11 mouse cellular contexts compared by ENCODE assay signal in the genomic region with DNA sequence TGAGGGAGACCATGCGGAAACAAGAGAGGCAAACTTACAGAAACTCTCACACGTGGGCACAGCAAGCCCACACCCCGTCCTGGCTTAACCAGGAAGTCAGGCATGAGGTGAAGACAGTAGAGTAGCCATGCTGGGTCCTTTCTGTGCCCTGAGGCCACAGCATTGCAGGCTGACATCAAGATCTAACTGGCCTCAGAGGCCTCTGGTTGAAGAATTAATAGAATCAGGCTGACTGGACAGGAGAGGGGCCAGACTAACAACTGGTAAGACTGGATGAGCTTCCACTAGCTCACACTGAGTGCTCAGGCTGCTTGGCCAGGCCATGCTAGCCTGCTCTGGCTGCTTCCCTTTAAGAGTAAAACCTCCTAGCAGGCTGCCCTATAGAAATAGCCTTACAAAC. TPM values are rescaled to one million over a fixed set of nuclear protein-coding genes. Genes with fewer than 3 reads are reported as not detected.
A peak's percentile ranks its signal among the peaks of the same experiment; 100 is the strongest.
DNase-seq lines count a peak whose midpoint lies in the region; ATAC-seq lines count a peak whose summit lies in the region.
"Had no signal": no experiment of that assay in that cellular context is flagged by ENCODE, and none has a peak within 500 bp of the region (broad histone marks: within the 10 kb centered on the region; RNA-seq: fewer than 3 reads in every experiment).

No protein-coding gene starts in this region.

- peak overlapping the region; percentile 76 for H3K27ac ChIP-seq in hindbrain, embryonic 10.5 days
- no peak overlapping the region for H3K27ac ChIP-seq in hindbrain, embryonic 13.5 days
- H3K27ac ChIP-seq in macrophage: peak overlapping the region; percentile 55
- H3K27ac ChIP-seq: limb, embryonic 10.5 days; midbrain, embryonic 15.5 days had no signal

- no peak overlapping the region for H3K9ac ChIP-seq in hindbrain, embryonic 13.5 days
- H3K9ac ChIP-seq: midbrain, embryonic 15.5 days had no signal

- H3K36me3 ChIP-seq in hindbrain, embryonic 10.5 days: no peaks in the 10 kb centered on the region
- no peaks in the 10 kb centered on the region for H3K36me3 ChIP-seq in hindbrain, embryonic 13.5 days
- H3K36me3 ChIP-seq in macrophage (ENCODE audit: inconsistent target): no peaks in the 10 kb centered on the region
- H3K36me3 ChIP-seq: limb, embryonic 10.5 days; midbrain, embryonic 15.5 days had no signal

- no peak overlapping the region for H3K4me3 ChIP-seq in hindbrain, embryonic 10.5 days
- no peak overlapping the region for H3K4me3 ChIP-seq in hindbrain, embryonic 13.5 days
- no peak overlapping the region for H3K4me3 ChIP-seq in macrophage (ENCODE audit: inconsistent target)
- H3K4me3 ChIP-seq: limb, embryonic 10.5 days; midbrain, embryonic 15.5 days had no signal

- H3K4me2 ChIP-seq in hindbrain, embryonic 13.5 days: no peak overlapping the region
- H3K4me2 ChIP-seq: midbrain, embryonic 15.5 days had no signal

- peak; percentile 11 for DNase-seq in embryo, embryonic 10 days (ENCODE audit: low spot score)
- no peak for DNase-seq in embryo, embryonic 11 days
- DNase-seq in hindbrain, embryonic 10.5 days (ENCODE audit: low spot score): peak; percentile 13
- peak; percentile 33 for DNase-seq in MN1 (ENCODE audit: low spot score)
- DNase-seq in adrenal gland, postnatal 14 days: no peak
- no peak for DNase-seq in cerebellum, adult 9-11 months

- H3K27me3 ChIP-seq in hindbrain, embryonic 10.5 days (ENCODE audit: insufficient read depth, poor library complexity, severe bottlenecking): no peaks in the 10 kb centered on the region
- no peaks in the 10 kb centered on the region; the same call in 1 of the 2 replicates for H3K27me3 ChIP-seq in hindbrain, embryonic 13.5 days
- H3K27me3 ChIP-seq: midbrain, embryonic 15.5 days had no signal

- H3K4me1 ChIP-seq in hindbrain, embryonic 10.5 days (replicated peaks): peaks cover 30% of the 10 kb centered on the region
- peaks cover 14% of the 10 kb centered on the region for H3K4me1 ChIP-seq in hindbrain, embryonic 13.5 days (replicated peaks)

- 46% methylated on average over 3 of the region's 3 CpGs for WGBS in hindbrain, embryonic 10.5 days
- WGBS in hindbrain, embryonic 13.5 days: 47% methylated on average over 3 of the region's 3 CpGs
- WGBS in macrophage (ENCODE audit: missing documents): 73% methylated on average over 3 of the region's 3 CpGs

- no peaks in the 10 kb centered on the region for H3K79me2 ChIP-seq in macrophage (ENCODE audit: inconsistent target)

- ATAC-seq in hindbrain, embryonic 13.5 days (ENCODE audit: low FRiP score): no peak
- ATAC-seq: activated CD4-positive, CD25-positive, alpha-beta regulatory T cell, adult 4 months had no signal

- H3K9me3 ChIP-seq in hindbrain, embryonic 10.5 days: peaks cover 7% of the 10 kb centered on the region; the same call in 1 of the 2 replicates
- no peaks in the 10 kb centered on the region for H3K9me3 ChIP-seq in hindbrain, embryonic 13.5 days
- H3K9me3 ChIP-seq: limb, embryonic 10.5 days; midbrain, embryonic 15.5 days had no signal

RNA-seq across cellular contexts. Expression of a gene that starts 45.5 kb away (rescaled TPM):
- 0.33 and 0.42 TPM in 2 replicates for polyA plus RNA-seq in hindbrain, embryonic 10.5 days (2016; fragmentation: Nextera tagmentation; extraction: Ambion mirVana)
- 0.06 and 0.23 TPM in 2 replicates for polyA plus RNA-seq in hindbrain, embryonic 13.5 days (2015; fragmentation: Nextera tagmentation; extraction: Ambion mirVana)
- total RNA-seq in macrophage (2018; cell fraction: chromatin; rRNA removed): 10 to 100 TPM in 3 of 26 experiments, 1 to 10 TPM in 10, under 1 TPM in 8, not detected in 5; 0.19 to 18.4 (median 3.9) TPM
- 1 to 10 TPM in 13 of 26 experiments, under 1 TPM in 13; 0.06 to 3.7 (median 1.3) TPM for total RNA-seq in macrophage (2018; cell fraction: cytosol; rRNA removed)
- total RNA-seq in macrophage (2018; cell fraction: nucleus; rRNA removed): 10 to 100 TPM in 6 of 26 experiments, 1 to 10 TPM in 9, under 1 TPM in 10, not detected in 1; 0.12 to 22.8 (median 1.7) TPM
- polyA plus RNA-seq in macrophage (2018): 2.0 to 4.6 TPM (median 2.6 TPM) in 3 replicates
- total RNA-seq in adrenal gland, postnatal 14 days (2021): 1.2 and 2.3 TPM in 2 replicates

Comparison
In these comparisons a context has a peak if more than half of its experiments do, and no peak if none do; other contexts are left out.
1. DNase-seq: peak in embryo, embryonic 10 days (single experiment), hindbrain, embryonic 10.5 days (single experiment) and MN1 (single experiment); none in embryo, embryonic 11 days (single experiment), adrenal gland, postnatal 14 days (single experiment) and cerebellum, adult 9-11 months (single experiment).